Mouse (Mus musculus): Measurements from ENCODE around the gene Adgrf5. TPM values are rescaled to one million over a fixed set of nuclear protein-coding genes. Genes with fewer than 3 reads are reported as not detected.
"Not testable (repeated sequence)": the region's sequence is repeated elsewhere in the genome, so short reads cannot be mapped to it uniquely, and the experiment has no call there.

Gene Adgrf5
- polyA plus RNA-seq, 1 experiment from 2014 or later, result 8.0 TPM

DNA sequence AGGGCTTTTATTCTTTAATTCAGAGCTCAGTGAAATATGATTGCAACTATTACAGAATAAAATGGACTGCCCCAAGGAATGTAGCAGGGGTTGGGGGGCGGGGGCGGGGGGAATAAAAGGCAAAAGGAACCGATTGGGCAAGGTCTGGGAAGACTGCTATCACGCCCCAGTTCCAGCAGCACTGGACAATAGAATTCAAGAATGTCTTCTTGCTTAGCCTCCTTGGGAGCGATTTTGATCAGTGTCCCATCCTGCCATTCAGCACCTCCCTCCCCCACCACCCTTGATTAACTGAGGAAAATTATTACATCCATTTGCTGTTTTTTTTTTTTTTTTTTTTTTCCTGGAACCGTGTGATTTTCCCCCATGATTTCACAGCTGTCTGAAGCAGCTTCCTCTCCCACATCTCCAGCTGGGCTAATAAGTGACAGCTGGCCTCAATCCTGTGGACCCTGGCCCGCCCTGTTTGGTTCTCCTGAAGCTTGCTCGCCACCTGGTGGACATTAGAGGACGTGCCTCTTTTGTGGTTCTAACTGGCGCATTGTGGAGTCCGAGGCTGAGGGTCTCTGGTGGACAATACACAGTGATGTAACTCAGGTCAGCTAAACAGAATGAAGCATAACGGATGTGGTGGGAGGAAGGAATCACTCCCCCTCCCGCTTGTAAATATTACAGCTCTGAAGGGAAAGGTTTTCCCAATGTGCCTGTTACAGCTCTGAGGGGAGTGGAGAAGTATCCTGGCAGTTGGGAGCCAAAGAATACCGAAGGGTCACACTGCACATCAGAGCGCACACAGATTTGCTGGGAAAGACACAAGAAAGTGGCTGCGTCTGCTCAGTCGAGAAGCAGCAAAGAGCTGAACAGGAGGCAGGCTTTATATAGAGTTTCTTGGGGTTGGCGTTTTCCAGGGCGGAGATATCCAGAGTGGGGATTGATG is 100.3 kb downstream of the Adgrf5 start:
- H3K9ac ChIP-seq (ENCODE audit: low read depth, low read length), result no peak overlapping the region
- ATAC-seq, result peak; percentile 95
- 31% methylated on average over 19 of the region's 19 CpGs for WGBS

GRCm38 (mm10) chr17:43470039-43470438 is 109.8 kb downstream of the Adgrf5 start:
- H3K4me3 ChIP-seq (ENCODE audit: low read length), result no peak overlapping the region
- H3K27me3 ChIP-seq (replicated peaks; ENCODE audit: control insufficient read depth, insufficient read depth, low read length), result no peaks in the 10 kb centered on the region
- H3K36me3 ChIP-seq (ENCODE audit: control insufficient read depth, insufficient read depth, low read length), result no peaks in the 10 kb centered on the region
- H3K9me3 ChIP-seq (ENCODE audit: control insufficient read depth, low read length), result no peaks in the 10 kb centered on the region
- no peak overlapping the region for H3K9ac ChIP-seq (ENCODE audit: low read depth, low read length)
- no peak overlapping the region for H3K27ac ChIP-seq (ENCODE audit: low read depth, low read length)
- no peak overlapping the region for H3K4me2 ChIP-seq (ENCODE audit: low read length)
- 56% methylated on average over 3 of the region's 3 CpGs for WGBS
- no peak for ATAC-seq
- no peaks in the 10 kb centered on the region for H3K4me1 ChIP-seq (ENCODE audit: control insufficient read depth, insufficient read depth, low read depth, low read length)

More for the DNA sequence above, 100.3 kb downstream of the Adgrf5 start:
- no peak overlapping the region for H3K27ac ChIP-seq (ENCODE audit: low read depth, low read length)
- no peaks in the 10 kb centered on the region for H3K36me3 ChIP-seq (ENCODE audit: control insufficient read depth, insufficient read depth, low read length)
- H3K9me3 ChIP-seq (ENCODE audit: control insufficient read depth, low read length), result no peaks in the 10 kb centered on the region
- H3K4me1 ChIP-seq (ENCODE audit: control insufficient read depth, insufficient read depth, low read depth, low read length), result no peaks in the 10 kb centered on the region; the same call in 1 of the 2 replicates
- peak overlapping the region; percentile 4; the same call in 1 of the 2 replicates for H3K4me2 ChIP-seq (ENCODE audit: low read length)
- H3K27me3 ChIP-seq (replicated peaks; ENCODE audit: control insufficient read depth, insufficient read depth, low read length), result no peaks in the 10 kb centered on the region; the same call in 1 of the 2 replicates
- H3K4me3 ChIP-seq (ENCODE audit: low read length), result no peak overlapping the region

- 76% methylated on average over 4 of the region's 4 CpGs for WGBS
- no peak overlapping the region for H3K4me2 ChIP-seq (ENCODE audit: low read length)
- ATAC-seq, result no peak
These were observed 112.3 kb downstream of the Adgrf5 start for GRCm38 (mm10) chr17:43472558-43472957.

GRCm38 (mm10) chr17:43474775-43475174 is 114.5 kb downstream of the Adgrf5 start:
- 94% methylated on average over 16 of the region's 16 CpGs for WGBS
- H3K4me1 ChIP-seq (ENCODE audit: control insufficient read depth, insufficient read depth, low read depth, low read length), result no peaks in the 10 kb centered on the region
- no peak overlapping the region for H3K4me2 ChIP-seq (ENCODE audit: low read length)
- no peaks in the 10 kb centered on the region for H3K36me3 ChIP-seq (ENCODE audit: control insufficient read depth, insufficient read depth, low read length)
- H3K27me3 ChIP-seq (replicated peaks; ENCODE audit: control insufficient read depth, insufficient read depth, low read length), result no peaks in the 10 kb centered on the region
- no peak overlapping the region for H3K9ac ChIP-seq (ENCODE audit: low read depth, low read length)
- H3K4me3 ChIP-seq (ENCODE audit: low read length), result no peak overlapping the region
- ATAC-seq, result no peak
- H3K9me3 ChIP-seq (ENCODE audit: control insufficient read depth, low read length), result no peaks in the 10 kb centered on the region
- no peak overlapping the region for H3K27ac ChIP-seq (ENCODE audit: low read depth, low read length)

More at GRCm38 (mm10) chr17:43472558-43472957, 112.3 kb downstream of the Adgrf5 start:
- H3K9me3 ChIP-seq (ENCODE audit: control insufficient read depth, low read length), result no peaks in the 10 kb centered on the region
- H3K36me3 ChIP-seq (ENCODE audit: control insufficient read depth, insufficient read depth, low read length), result no peaks in the 10 kb centered on the region
- H3K9ac ChIP-seq (ENCODE audit: low read depth, low read length), result no peak overlapping the region
- H3K27me3 ChIP-seq (replicated peaks; ENCODE audit: control insufficient read depth, insufficient read depth, low read length), result no peaks in the 10 kb centered on the region
- no peaks in the 10 kb centered on the region for H3K4me1 ChIP-seq (ENCODE audit: control insufficient read depth, insufficient read depth, low read depth, low read length)
- no peak overlapping the region for H3K27ac ChIP-seq (ENCODE audit: low read depth, low read length)
- no peak overlapping the region for H3K4me3 ChIP-seq (ENCODE audit: low read length)

GRCm38 (mm10) chr17:43477621-43478020 is 117.4 kb downstream of the Adgrf5 start:
- no peak overlapping the region for H3K9ac ChIP-seq (ENCODE audit: low read depth, low read length)
- no peaks in the 10 kb centered on the region for H3K9me3 ChIP-seq (ENCODE audit: control insufficient read depth, low read length)
- H3K27me3 ChIP-seq (replicated peaks; ENCODE audit: control insufficient read depth, insufficient read depth, low read length), result no peaks in the 10 kb centered on the region
- no peaks in the 10 kb centered on the region for H3K36me3 ChIP-seq (ENCODE audit: control insufficient read depth, insufficient read depth, low read length)
- H3K4me3 ChIP-seq (ENCODE audit: low read length), result no peak overlapping the region
- H3K4me1 ChIP-seq (ENCODE audit: control insufficient read depth, insufficient read depth, low read depth, low read length), result no peaks in the 10 kb centered on the region
- no peak overlapping the region for H3K4me2 ChIP-seq (ENCODE audit: low read length)
- no peak overlapping the region for H3K27ac ChIP-seq (ENCODE audit: low read depth, low read length)
- no peak for ATAC-seq

GRCm38 (mm10) chr17:43485982-43486381 is 125.7 kb downstream of the Adgrf5 start:
- H3K9me3 ChIP-seq (ENCODE audit: control insufficient read depth, low read length), result no peaks in the 10 kb centered on the region
- H3K4me3 ChIP-seq (ENCODE audit: low read length), result no peak overlapping the region
- H3K36me3 ChIP-seq (ENCODE audit: control insufficient read depth, insufficient read depth, low read length), result no peaks in the 10 kb centered on the region
- no peak for ATAC-seq
- WGBS, result 85% methylated on average over 3 of the region's 3 CpGs
- H3K27me3 ChIP-seq (replicated peaks; ENCODE audit: control insufficient read depth, insufficient read depth, low read length), result no peaks in the 10 kb centered on the region
- no peak overlapping the region for H3K4me2 ChIP-seq (ENCODE audit: low read length)
- H3K4me1 ChIP-seq (ENCODE audit: control insufficient read depth, insufficient read depth, low read depth, low read length), result no peaks in the 10 kb centered on the region
- H3K27ac ChIP-seq (ENCODE audit: low read depth, low read length), result no peak overlapping the region
- H3K9ac ChIP-seq (ENCODE audit: low read depth, low read length), result no peak overlapping the region

- Histone ChIP-seq H3K9me3 (ENCODE audit: control insufficient read depth, low read length) (no peaks in the 10 kb centered on the region), H3K27me3 (replicated peaks; ENCODE audit: control insufficient read depth, insufficient read depth, low read length) (no peaks in the 10 kb centered on the region), H3K27ac (ENCODE audit: low read depth, low read length) (no peak overlapping the region), H3K9ac (ENCODE audit: low read depth, low read length) (no peak overlapping the region), H3K4me2 (ENCODE audit: low read length) (no peak overlapping the region), H3K4me3 (ENCODE audit: low read length) (no peak overlapping the region), H3K4me1 (ENCODE audit: control insufficient read depth, insufficient read depth, low read depth, low read length) (no peaks in the 10 kb centered on the region), H3K36me3 (ENCODE audit: control insufficient read depth, insufficient read depth, low read length) (no peaks in the 10 kb centered on the region)
- no peak for ATAC-seq
- 93% methylated on average over 2 of the region's 2 CpGs for WGBS
These were observed 128.3 kb downstream of the Adgrf5 start for GRCm38 (mm10) chr17:43488439-43489151.

GRCm38 (mm10) chr17:43490371-43490770 is 130.1 kb downstream of the Adgrf5 start:
- ATAC-seq; H3K4me1 ChIP-seq (ENCODE audit: control insufficient read depth, insufficient read depth, low read depth, low read length); H3K27me3 ChIP-seq (replicated peaks; ENCODE audit: control insufficient read depth, insufficient read depth, low read length); H3K36me3 ChIP-seq (ENCODE audit: control insufficient read depth, insufficient read depth, low read length); H3K27ac ChIP-seq (ENCODE audit: low read depth, low read length); H3K4me2 ChIP-seq (ENCODE audit: low read length); H3K4me3 ChIP-seq (ENCODE audit: low read length); H3K9ac ChIP-seq (ENCODE audit: low read depth, low read length); H3K9me3 ChIP-seq (ENCODE audit: control insufficient read depth, low read length): not testable (repeated sequence)
- 98% methylated on average over 8 of the region's 10 CpGs for WGBS

DNA sequence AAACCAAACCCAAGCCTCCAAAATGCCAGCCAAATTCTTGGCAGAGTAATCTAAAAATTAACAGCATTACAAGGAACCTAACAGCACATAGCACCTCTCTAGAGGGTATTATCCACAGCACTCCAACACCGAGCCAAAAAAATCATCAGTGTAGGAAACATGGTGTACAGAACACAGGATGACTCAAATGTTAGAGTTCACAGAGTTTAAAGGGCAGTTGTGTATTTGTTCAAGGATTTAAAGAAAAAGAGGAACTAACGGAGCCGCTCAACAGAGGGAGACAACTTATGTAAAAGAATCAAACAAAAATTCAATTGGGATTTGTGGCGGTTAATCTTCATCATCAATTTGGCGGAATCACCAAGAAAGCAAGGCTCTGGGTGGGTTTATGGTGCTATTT is 135.3 kb downstream of the Adgrf5 start:
- WGBS, result 90% methylated on average over 5 of the region's 5 CpGs
- Histone ChIP-seq H3K4me3 (ENCODE audit: low read length) (no peak overlapping the region), H3K9me3 (ENCODE audit: control insufficient read depth, low read length) (no peaks in the 10 kb centered on the region), H3K9ac (ENCODE audit: low read depth, low read length) (no peak overlapping the region), H3K4me1 (ENCODE audit: control insufficient read depth, insufficient read depth, low read depth, low read length) (no peaks in the 10 kb centered on the region), H3K27ac (ENCODE audit: low read depth, low read length) (no peak overlapping the region), H3K4me2 (ENCODE audit: low read length) (no peak overlapping the region), H3K36me3 (ENCODE audit: control insufficient read depth, insufficient read depth, low read length) (no peaks in the 10 kb centered on the region), H3K27me3 (replicated peaks; ENCODE audit: control insufficient read depth, insufficient read depth, low read length) (no peaks in the 10 kb centered on the region)
- no peak for ATAC-seq
